Mouse (Mus musculus) neutrophil, adult 65 days (primary cell): ENCODE results near the gene Prrt3. TPM values are rescaled to one million over a fixed set of nuclear protein-coding genes. Genes with fewer than 3 reads are reported as not detected.

ENCODE experiments used
- total RNA-seq: library from RNA; stranded (reverse); gene quantifications from 2 replicates; pipeline ENCODE4 v1.2.4, GENCODE M21; 2023

Prrt3 gene
- not detected in 2 replicates for total RNA-seq

DNA sequence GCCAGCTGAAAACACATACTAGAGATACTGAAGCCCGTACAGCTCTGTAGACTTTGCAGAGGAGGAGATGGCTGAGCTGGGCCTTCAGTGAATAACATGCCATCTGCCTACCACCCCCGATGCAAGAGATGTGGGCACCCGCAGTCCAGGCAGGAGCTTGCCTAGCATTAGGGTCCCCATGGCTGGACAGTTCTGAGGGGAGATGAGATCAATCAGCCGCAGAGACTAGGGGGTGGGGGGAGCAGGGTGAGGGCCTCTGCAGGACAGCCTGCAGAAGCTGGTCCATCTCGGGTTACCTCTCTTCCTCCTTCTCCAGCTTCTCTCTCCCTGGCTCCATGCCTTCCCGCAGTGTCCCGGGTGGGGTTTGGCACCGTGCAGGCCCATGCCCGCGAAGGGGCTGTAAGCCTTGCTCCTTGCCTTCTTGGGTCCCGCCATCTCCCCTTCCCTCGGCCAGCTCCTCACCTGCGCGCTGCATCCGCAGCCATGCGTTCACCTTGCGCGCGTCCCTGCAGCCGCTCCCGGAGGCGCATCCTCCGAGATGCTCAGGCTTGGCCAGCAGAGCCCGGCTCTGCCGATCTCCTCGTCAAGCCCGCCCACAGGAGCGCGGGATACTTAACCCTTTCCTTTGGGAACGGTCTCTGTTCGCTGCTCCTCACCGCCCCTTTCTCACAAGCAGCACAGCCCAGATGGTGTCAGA, at the start of gene Prrt3:
Gene Prrt3, minus strand, starts transcription at position 544 of the 697 bp plus-strand sequence.

GRCm38 (mm10) chr6:113530932-113531839, 29.5 kb upstream of the Prrt3 start, which contains the start of the genes Emc3 and Fancd2:
TSS of gene Emc3 (minus strand) at chr6:113531652.
TSS of gene Fancd2 (plus strand) at chr6:113531682.

GRCm38 (mm10) chr6:113483100-113483615, 18.6 kb downstream of the Prrt3 start, which contains the start of gene Creld1:
TSS of gene Creld1 (plus strand) at chr6:113483297.

GRCm38 (mm10) chr6:113471297-113471936, 30.3 kb downstream of the Prrt3 start, which contains the start of gene Il17rc:
TSS of gene Il17rc (plus strand) at chr6:113471427.

DNA sequence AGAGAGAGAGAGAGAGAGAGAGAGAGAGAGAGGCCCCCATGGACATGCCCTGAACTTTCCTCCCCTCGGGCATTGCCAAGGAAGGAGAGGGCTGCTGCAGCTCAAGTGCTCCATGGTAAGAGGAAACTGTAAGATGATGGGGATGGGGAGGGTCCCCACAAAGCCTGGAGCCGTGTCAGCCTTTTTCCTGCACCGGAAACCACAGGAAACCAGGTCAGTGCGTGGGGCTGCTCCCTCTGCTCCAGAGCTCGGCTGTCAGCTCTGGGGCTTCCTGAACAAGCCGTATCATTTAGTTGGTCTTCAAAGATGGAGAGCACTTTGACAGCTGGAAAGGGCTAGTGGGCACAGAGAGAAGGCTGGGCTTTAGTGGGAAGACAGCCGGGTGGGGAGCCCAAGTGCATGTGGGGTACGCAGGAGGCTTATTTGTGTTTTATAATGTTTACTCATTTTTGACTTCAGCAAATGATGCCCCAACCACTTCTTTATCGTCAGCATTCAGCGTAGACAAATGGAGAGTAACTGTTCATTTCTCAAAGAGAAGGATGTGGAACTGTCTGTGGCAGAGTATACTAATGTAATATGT, 43.7 kb downstream of the Prrt3 start, which contains the start of gene Il17re:
Gene Il17re, plus strand, starts transcription at position 533 of the 583 bp plus-strand sequence.

Other genes with a start within 250 kb of the Prrt3 start
- gene Cpne9, start 219.6 kb downstream of the Prrt3 start, total RNA-seq, result 0.54 and 0.95 TPM in 2 replicates
- 130 and 175 TPM in 2 replicates for gene Brpf1, start 194.8 kb downstream of the Prrt3 start, total RNA-seq
- 11.9 and 13.8 TPM in 2 replicates for gene Ogg1, start 175.0 kb downstream of the Prrt3 start, total RNA-seq
- 24.6 and 26.1 TPM in 2 replicates for gene Camk1, start 157.9 kb downstream of the Prrt3 start, total RNA-seq
- gene Tada3, start 124.0 kb downstream of the Prrt3 start, total RNA-seq, result 21.5 and 31.0 TPM in 2 replicates
- 502 and 519 TPM in 2 replicates for gene Arpc4, start 123.8 kb downstream of the Prrt3 start, total RNA-seq
- gene Ttll3, start 112.7 kb downstream of the Prrt3 start, total RNA-seq, result 34.0 and 50.2 TPM in 2 replicates
- gene Rpusd3, start 82.6 kb downstream of the Prrt3 start, total RNA-seq, result 0.60 and 0.68 TPM in 2 replicates
- not detected in 2 replicates for gene Cidec, start 66.2 kb downstream of the Prrt3 start, total RNA-seq
- 8.3 and 8.5 TPM in 2 replicates for gene Jagn1, start 59.4 kb downstream of the Prrt3 start, total RNA-seq
- gene Il17re, start 43.4 kb downstream of the Prrt3 start, total RNA-seq, result 0.20 TPM in 1 of 2 replicates, not detected in the other
- not detected in 2 replicates for gene Il17rc, start 30.5 kb downstream of the Prrt3 start, total RNA-seq
- 1.9 and 3.9 TPM in 2 replicates for gene Creld1, start 18.6 kb downstream of the Prrt3 start, total RNA-seq
- gene Emc3, start 29.7 kb upstream of the Prrt3 start, total RNA-seq, result 54.7 and 58.4 TPM in 2 replicates
- gene Fancd2, start 29.8 kb upstream of the Prrt3 start, total RNA-seq, result 14.4 and 15.2 TPM in 2 replicates
- not detected in 2 replicates for gene Fancd2os, start 98.8 kb upstream of the Prrt3 start, total RNA-seq
- gene Brk1, start 102.8 kb upstream of the Prrt3 start, total RNA-seq, result 123 TPM in 2 replicates
- gene Vhl, start 122.0 kb upstream of the Prrt3 start, total RNA-seq, result 32.6 and 40.9 TPM in 2 replicates
- gene Irak2, start 136.5 kb upstream of the Prrt3 start, total RNA-seq, result 174 and 268 TPM in 2 replicates
- gene Tatdn2, start 195.1 kb upstream of the Prrt3 start, total RNA-seq, result 126 and 165 TPM in 2 replicates
- not detected in 2 replicates for gene Ghrl, start 217.9 kb upstream of the Prrt3 start, total RNA-seq
- gene Sec13, start 238.8 kb upstream of the Prrt3 start, total RNA-seq, result 74.6 and 75.0 TPM in 2 replicates